Mouse (Mus musculus) megakaryocyte-erythroid progenitor cell, adult 5-6 weeks (primary cell): ENCODE measurements at regions not wholly inside any gene's neighbourhood (a gene's known extent, or its start where the extent isn't known, plus 50 kb on each side); places are given as distances from the start of the nearest gene placed in this dataset.

Experiments
- ATAC-seq: replicated peaks from 2 replicates; pipeline ENCODE4 v1.8.0; 2016; ENCODE audit warnings: mild to moderate bottlenecking, inconsistent platforms; ENCODE audit not compliant: severe bottlenecking, poor library complexity, low FRiP score, low TSS enrichment

DNA sequence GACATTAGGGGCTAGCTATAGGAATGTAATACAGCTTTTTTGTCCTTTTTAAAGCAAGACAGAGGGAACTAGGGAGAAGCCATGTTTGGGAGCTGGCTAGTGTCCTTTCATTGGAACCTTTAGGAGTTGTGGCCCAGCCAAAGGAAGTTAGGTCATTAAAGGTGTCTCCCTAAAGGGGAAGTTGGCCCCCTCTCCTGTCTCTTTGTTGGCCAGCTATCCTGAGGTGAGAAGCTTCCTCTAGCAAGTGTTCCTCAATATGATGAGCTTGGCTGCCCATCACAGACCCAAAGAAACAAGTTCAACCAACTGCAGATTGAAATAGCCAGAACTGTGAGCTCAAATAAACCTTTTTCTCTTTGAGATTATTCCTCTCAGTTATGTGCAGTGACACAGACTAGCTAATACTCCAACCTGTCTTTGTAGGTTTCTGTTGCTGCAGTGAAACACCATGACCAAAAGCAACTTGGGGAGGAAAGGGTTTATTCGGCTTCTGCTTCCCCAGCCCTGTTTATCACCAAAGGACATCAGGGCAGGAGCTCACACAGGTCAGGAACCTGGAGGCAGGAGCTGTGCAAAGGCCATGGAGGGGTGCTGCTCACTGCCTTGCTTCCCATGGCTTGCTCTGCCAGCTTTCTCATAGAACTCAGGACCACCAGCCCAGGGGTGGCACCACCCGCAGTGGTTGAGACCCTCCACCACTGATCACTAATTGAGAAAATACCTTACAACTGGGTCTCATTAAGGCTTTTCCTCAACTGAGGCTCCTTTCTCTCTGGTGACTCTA lies 94.0 kb upstream of the Ccn6 start:
- ATAC-seq, result no peak

DNA sequence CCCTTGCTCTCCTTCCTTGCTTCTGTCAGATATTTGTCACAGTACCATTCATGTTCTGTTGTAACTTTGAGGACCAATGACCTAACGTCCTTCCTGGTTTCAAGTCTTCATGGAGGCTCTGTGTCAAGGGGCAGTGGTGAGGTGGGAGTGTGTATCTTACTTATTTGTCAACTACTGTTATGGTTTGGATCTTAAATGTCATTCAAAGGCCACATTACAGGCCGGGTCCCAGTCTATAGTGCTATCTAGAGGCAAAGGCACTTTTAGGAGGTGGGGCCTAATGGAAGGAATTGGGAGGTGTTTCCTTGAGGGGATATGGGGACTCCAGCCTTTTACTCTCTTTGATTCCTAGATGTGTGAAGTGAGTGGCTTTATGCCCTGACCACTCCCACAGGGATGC lies 91.0 kb upstream of the Ccn6 start:
- ATAC-seq, result no peak

GRCm38 (mm10) chr10:39250039-39250438 lies 86.4 kb upstream of the Ccn6 start:
- no peak for ATAC-seq

GRCm38 (mm10) chr10:39248486-39248885 lies 84.9 kb upstream of the Ccn6 start:
- ATAC-seq, result no peak

DNA sequence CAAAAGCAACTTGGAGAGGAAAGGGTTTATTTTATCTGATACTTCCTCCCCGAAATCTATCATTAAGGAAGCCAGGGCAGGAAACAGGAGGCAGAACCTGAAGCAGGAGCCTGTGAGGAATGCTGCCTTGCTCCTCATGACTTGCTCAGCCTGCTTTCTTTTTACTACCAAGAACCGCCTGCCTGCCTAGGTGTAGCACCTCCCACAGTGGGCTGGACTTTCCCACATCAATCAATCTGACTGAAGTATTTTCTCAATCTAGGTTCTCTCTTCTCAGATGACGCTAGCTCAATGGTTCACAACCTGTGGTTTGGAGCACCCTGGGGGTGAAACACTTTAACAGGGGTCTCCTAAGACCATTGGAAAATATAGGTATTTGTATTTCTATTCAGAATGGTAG lies 83.4 kb upstream of the Ccn6 start:
- no peak for ATAC-seq

- ATAC-seq, result no peak
Observed at GRCm38 (mm10) chr10:39245141-39245540, 81.5 kb upstream of the Ccn6 start.

DNA sequence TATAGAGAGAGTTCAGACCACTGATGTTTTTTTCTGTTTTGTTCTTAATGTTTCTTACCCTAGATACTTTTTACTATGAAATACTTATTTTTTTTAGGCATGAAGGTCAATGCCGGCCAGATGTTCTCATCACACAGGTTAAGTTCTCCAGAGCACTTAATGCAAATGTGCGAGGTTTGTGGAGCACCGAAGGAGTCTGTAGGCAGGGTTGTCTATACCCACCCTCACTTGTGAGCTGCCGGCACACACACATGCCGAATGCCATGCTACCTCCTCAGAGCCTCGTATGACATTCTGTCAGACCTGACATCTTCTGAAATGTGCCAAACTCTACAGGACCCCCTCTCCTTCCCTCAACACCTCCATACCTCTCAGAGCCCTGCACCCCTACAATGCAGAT lies 80.5 kb upstream of the Ccn6 start:
- ATAC-seq, result no peak

DNA sequence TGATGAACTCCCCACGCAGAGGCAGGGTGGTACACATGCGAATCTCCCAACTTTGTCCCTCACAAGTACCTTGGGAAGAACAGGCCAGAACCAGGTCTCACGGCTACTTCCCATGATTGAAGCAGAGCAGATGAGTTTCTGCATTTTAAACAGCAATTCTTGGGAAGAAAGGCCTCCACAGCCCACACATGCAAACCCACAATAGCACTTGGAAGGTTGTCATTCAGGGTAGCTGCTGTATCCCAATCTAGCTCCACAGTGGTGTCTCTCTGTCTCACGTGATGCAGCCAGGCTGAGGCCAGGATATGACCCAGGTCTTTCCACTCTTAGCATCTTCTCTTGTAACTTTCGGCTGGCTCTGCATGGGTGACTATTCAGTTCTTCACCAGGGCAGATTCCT lies 78.8 kb upstream of the Ccn6 start:
- no peak for ATAC-seq

GRCm38 (mm10) chr10:39241922-39242321 lies 78.3 kb upstream of the Ccn6 start:
- ATAC-seq, result no peak

DNA sequence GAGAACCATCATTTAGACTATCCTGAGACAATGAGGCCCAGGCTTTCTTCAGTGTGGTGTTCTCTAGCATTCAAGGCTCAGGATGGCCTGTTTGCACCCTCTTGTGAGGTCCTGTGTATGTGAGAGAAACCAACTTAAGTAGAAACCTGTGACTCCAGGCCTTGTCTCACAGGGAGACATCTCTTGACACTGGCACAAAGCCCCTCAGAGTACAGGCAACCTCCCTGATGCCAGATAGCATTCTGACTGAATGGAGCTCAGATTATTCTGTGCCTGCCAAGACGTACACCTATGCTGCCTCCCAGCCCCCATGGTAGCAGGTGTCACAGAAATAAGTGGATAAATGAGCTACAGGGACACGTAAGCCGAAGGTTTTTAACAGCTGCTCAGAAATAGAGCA lies 77.9 kb upstream of the Ccn6 start:
- no peak for ATAC-seq

GRCm38 (mm10) chr10:39240966-39241365 lies 77.4 kb upstream of the Ccn6 start:
- no peak for ATAC-seq

GRCm38 (mm10) chr10:39240178-39240791 lies 76.7 kb upstream of the Ccn6 start:
- no peak for ATAC-seq

DNA sequence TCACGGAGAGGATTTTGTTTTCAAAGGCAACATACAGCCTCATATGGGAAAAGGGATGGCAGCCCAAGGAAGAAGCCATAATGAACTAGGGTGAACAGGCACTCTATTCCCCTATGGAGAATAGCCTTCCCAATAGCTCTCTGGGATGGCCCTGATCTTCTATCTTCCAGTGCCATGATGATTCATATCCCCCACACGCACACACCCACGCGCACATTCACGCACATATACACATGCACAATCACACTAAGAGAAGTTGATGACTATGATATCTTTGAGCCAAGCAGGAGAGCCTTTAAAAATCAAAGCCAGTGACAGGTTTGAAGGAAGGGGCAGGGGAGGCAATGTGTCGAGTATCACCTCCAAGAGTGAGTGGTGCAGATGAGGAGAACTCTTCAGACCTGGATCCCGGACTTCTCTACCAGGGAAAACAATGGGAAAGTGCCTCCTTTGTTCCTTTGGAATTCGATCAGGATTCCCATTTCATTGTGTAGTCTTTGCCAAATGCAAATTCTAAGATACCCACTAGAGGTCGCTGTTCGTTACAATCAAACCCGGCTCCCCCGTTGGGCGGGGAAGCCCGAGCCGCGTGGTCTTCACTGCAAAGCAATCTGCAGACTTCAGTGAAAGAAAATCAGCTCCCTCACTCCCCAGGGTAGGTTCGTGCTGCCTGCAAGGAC lies 76.0 kb upstream of the Ccn6 start:
- peak; percentile 57; the same call in 1 of the 2 replicates for ATAC-seq

DNA sequence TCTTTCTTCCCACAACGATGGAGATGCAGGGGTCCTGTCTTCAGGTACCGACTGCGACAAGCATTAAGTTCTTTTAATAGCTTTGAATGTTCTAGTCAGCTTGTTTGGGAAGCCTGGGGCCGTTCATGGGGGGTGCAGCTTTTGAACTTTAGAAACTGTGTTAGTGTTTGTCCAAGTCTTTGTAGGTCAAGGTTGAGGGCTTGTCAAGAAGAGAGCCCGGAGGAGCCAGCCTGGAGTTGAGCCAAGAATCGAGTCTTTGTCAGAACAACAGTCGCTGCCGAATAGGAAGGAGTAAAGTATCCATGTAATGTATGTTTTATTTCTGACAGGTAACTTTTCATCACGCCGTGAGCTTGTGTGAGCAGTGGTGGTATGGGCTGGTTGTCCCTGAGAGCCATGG lies 75.0 kb upstream of the Ccn6 start:
- no peak for ATAC-seq

DNA sequence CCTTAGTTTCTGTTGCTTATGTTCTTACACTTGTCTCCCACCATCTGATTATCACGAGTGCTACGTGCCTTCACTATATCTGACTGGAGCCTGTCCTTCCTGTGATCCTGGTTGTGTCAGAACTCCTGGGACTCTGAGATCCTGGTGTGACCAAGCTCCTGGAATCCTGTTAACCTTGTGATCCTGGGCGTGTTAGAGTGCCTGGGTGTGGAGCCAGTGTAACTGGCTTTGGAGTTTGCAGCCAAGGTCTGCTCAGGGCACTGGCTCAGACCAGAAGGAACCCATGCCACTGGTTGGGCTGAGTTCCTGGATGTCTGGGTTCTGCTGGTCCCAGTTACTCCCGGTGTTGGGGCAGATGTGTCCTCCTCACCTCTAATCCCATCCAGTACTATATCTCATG lies 74.0 kb upstream of the Ccn6 start:
- no peak for ATAC-seq

DNA sequence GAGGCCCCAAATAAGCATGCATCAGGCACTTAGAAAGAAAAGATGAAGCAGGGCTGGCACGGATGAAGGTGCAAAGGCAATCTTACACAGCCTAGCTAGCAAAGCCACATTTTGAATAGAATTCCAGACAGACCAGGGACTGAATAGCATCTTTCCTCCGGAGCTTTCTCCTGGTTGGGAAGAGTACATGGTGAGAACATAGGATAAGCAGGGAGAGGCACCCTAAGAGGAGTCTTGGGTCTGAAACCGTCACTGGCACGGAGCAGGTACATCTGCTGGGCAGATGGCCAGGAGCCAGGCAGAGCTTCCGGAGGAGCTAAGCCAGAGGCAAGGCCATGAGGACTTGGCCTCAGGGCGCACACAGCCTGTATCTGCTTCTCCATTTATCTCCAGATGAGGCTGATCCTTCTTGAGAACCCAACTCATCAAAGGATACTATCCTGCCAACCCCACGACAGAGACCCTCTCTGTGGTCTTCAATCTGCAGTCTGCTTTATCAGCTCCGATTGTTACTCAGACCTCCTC lies 70.4 kb upstream of the Ccn6 start:
- ATAC-seq, result no peak

DNA sequence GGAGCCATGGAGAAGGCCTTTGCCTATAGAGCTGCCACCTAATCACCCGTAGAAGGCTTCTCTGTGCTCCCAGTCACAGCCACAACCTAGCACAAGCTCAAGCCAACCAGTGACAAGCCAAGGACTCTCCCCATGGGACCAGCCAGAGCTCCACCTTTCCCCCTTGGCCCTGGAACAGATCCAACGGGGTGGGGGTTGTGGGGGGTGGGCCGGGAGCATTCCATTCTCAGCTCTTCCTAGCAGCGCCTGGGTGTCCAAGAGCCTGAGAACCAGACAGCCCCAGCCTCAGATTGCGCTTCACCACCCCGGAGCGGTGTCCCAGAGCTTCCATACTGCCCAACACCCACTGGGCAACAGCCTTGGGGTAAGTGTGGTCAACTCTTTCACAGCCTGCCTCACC lies 69.6 kb upstream of the Ccn6 start:
- ATAC-seq, result no peak

DNA sequence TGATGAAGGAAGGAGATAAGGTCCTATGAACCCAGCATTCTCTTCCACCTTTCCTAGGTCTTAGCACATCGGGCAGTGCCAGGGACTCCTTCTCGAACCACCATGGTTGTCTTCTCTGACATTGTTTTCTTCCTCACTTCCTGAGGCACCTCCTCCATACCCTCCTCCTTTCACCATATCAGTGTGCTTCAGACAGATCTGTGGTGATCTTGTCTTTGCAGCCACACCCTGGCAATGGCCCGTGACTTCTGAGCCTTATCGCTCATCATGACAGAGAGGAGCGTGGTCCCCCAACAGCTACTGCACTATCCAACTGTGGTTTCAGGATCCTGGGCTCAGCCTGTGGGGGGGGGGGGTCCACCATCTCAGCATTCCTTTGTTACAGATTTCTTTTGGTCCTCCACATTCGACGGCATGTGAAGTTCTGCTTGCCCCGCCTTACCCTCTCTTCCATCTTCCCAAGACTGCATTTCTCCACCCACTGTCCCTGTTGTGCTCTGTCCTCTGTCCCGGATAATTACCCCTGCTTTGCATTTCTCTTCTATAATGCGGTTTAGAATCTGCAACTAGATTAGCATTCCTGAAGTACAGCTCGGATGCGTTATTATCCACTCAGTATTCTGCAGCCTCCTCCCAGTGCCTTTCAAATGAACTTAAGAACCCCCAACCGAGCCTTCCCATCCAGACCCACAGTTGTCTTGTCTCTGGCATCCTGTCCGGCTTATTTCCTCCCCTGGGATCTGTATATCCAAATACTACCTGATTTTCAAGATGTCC lies 67.2 kb upstream of the Ccn6 start:
- ATAC-seq, result peak; percentile 84

GRCm38 (mm10) chr10:39229233-39229632 lies 65.6 kb upstream of the Ccn6 start:
- ATAC-seq, result peak; percentile 26; the same call in 1 of the 2 replicates

DNA sequence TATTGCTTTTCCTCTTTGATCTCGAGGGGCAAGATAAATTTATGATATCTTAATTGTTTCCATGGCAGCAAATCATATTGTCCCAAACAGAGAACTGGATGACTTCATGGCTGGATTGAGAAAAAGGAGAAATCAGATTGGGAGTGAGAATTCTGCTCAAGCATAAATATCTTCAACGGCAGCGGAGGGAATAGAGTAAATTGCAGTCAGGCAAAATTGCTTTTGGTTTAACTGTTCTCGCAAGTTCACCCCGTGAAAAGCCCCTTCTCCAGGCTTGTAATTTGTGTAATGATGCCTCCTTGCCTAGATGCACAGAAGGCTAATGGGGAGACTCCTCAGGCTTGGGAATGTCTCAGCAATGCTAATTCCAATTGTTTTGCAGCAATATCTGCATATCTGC lies 64.4 kb upstream of the Ccn6 start:
- no peak for ATAC-seq
